Mouse (Mus musculus) frontal cortex, adult 2 months (tissue): ENCODE results near the gene Pou2f1. TPM values are rescaled to one million over a fixed set of nuclear protein-coding genes. Genes with fewer than 3 reads are reported as not detected.

Experiments used
- polyA plus RNA-seq: library from polyadenylated mRNA; depleted of rRNA; stranded (reverse); fragments of >200 nt; gene quantifications from 2 replicates; pipeline ENCODE4 v1.2.3, GENCODE M21; 2012; rRNA removed

The Pou2f1 gene
- polyA plus RNA-seq, 1 experiment: 9.2 TPM

Other genes with a start within 250 kb of the Pou2f1 start
- 33.9 and 36.1 TPM in 2 replicates for gene Creg1, start 238.9 kb downstream of the Pou2f1 start, polyA plus RNA-seq
- gene Cd247, start 214.0 kb downstream of the Pou2f1 start, polyA plus RNA-seq: 0.26 and 0.44 TPM in 2 replicates
- gene Dusp27, start 125.2 kb upstream of the Pou2f1 start, polyA plus RNA-seq: 0.21 and 0.30 TPM in 2 replicates
- gene Gpa33, start 127.6 kb upstream of the Pou2f1 start, polyA plus RNA-seq: 0.06 TPM in 1 of 2 replicates, not detected in the other
- gene Mael, start 236.1 kb upstream of the Pou2f1 start, polyA plus RNA-seq: 0.12 TPM in 1 of 2 replicates, not detected in the other